Mouse (Mus musculus) ES-E14 (cell line): ENCODE results near the gene Slc25a41. TPM values are rescaled to one million over a fixed set of nuclear protein-coding genes. Genes with fewer than 3 reads are reported as not detected.

Source experiments
- DNase-seq: peaks from one replicate; pipeline ENCODE4 v3.0.0-alpha.2; 2013; ENCODE audit warnings: low read depth, low spot score
- H3K27ac ChIP-seq: 2 replicates; pipeline ENCODE4 v1.5.1; 2012; ENCODE audit warnings: low read depth, mild to moderate bottlenecking, low read length, moderate library complexity, mixed read lengths; ENCODE audit not compliant: poor library complexity, insufficient read depth, severe bottlenecking
- H3K36me3 ChIP-seq: 2 replicates; pipeline ENCODE4 v1.6.1; 2012; ENCODE audit warnings: mild to moderate bottlenecking, low read length, moderate library complexity, mixed read lengths; ENCODE audit not compliant: control insufficient read depth, poor library complexity, insufficient read depth, severe bottlenecking
- H3K4me1 ChIP-seq, 2 experiments: fragments of 150-350 bp in 1 of 2; sonication (generic) in 1 of 2; 2 replicates each; pipeline ENCODE4 v1.6.1; 2012; ENCODE audit warnings: low read length in 2 of 2, mild to moderate bottlenecking in 1 of 2, mixed read lengths in 1 of 2; ENCODE audit not compliant: control insufficient read depth in 2 of 2, insufficient read depth in 2 of 2, poor library complexity in 1 of 2
- H3K4me3 ChIP-seq, 2 experiments: fragments of 150-350 bp in 1 of 2; sonication (generic) in 1 of 2; 2 replicates each; pipeline ENCODE4 v1.5.1; 2012; ENCODE audit warnings: low read length in 2 of 2, low read depth in 1 of 2, mild to moderate bottlenecking in 1 of 2, mixed read lengths in 1 of 2; ENCODE audit not compliant: insufficient read depth in 1 of 2, poor library complexity in 1 of 2, severe bottlenecking in 1 of 2
- H3K9ac ChIP-seq: 2 replicates; pipeline ENCODE4 v1.6.1; 2012; ENCODE audit warnings: low read depth, mild to moderate bottlenecking, low read length, mixed read lengths; ENCODE audit not compliant: poor library complexity, insufficient read depth, severe bottlenecking
- H3K9me3 ChIP-seq: fragments of 150-350 bp; sonication (generic); 2 replicates; pipeline ENCODE4 v1.6.1; 2012; ENCODE audit warnings: low read depth, mild to moderate bottlenecking, low read length; ENCODE audit not compliant: control insufficient read depth, insufficient read depth
- CHD2 ChIP-seq: IDR thresholded peaks from 2 replicates; pipeline ENCODE4 v1.6.1; 2014; ENCODE audit warnings: mild to moderate bottlenecking, low read depth, low read length, inconsistent platforms
- HCFC1 ChIP-seq: IDR thresholded peaks from 2 replicates; pipeline ENCODE4 v1.6.1; 2012; ENCODE audit warnings: low read length, inconsistent platforms, borderline replicate concordance; ENCODE audit not compliant: insufficient read depth
- MAFK ChIP-seq: IDR thresholded peaks from 2 replicates; pipeline ENCODE4 v1.6.1; 2014; ENCODE audit warnings: mild to moderate bottlenecking, low read depth, low read length, inconsistent platforms; ENCODE audit not compliant: insufficient read depth
- ZC3H11A ChIP-seq: IDR thresholded peaks from 2 replicates; pipeline ENCODE4 v1.6.1; 2012; ENCODE audit warnings: low read depth, mild to moderate bottlenecking, inconsistent platforms, low read length, borderline replicate concordance
- ZNF384 ChIP-seq: IDR thresholded peaks from 2 replicates; pipeline ENCODE4 v1.6.1; 2012; ENCODE audit warnings: low read depth, low read length, inconsistent platforms
- in situ Hi-C, 2 experiments: fragments of 600-800 bp; cut with MboI; formaldehyde crosslinking; loops; one replicate each; pipeline ENCODE4 v1.15.1; 2025; ENCODE audit warnings: low sequenced_read_pairs in 2 of 2, inconsistent platforms in 1 of 2; ENCODE audit not compliant: unreplicated experiment in 2 of 2
- total RNA-seq: library from RNA; depleted of rRNA; stranded (reverse); fragments of 300-350 nt; gene quantifications from 2 replicates; pipeline ENCODE4 v1.2.3, GENCODE M21; 2012

The Slc25a41 gene
- total RNA-seq, 1 experiment: 0.40 TPM

DNA sequence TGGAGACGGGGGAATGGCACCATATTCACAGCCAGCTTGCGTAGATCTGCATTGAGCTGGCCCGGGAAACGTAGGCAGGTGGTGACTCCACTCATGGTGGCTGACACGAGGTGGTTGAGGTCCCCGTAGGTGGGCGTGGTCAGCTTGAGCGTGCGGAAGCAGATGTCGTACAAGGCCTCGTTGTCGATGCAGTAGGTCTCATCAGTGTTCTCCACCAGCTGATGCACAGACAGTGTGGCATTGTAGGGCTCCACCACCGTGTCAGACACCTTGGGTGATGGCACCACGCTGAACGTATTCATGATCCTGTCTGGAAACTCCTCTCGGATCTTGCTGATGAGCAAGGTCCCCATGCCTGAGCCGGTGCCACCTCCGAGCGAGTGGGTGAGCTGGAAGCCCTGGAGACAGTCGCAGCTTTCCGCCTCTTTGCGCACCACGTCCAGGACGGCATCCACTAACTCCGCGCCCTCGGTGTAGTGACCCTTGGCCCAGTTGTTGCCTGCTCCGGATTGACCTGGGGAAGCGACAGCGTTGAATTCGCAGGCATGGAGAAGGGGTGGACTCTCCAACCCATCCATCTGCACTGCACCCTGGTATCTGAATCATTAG lies 39.9 kb upstream of the Slc25a41 start:
- Histone ChIP-seq H3K4me3 (no peak overlapping the region), H3K9me3 (no peaks in the 10 kb centered on the region), H3K27ac (no peak overlapping the region), H3K36me3 (no peaks in the 10 kb centered on the region), H3K4me1 (peaks cover 0 to 6% of the 10 kb centered on the region in 2 experiments; a peak in 2 of 4 replicates), H3K9ac (no peak overlapping the region)
- DNase-seq: no peak
- TF ChIP-seq ZNF384: no peak
- TF ChIP-seq MAFK: no peak
- TF ChIP-seq HCFC1: no peak
- in situ Hi-C loops: no loop called here

DNA sequence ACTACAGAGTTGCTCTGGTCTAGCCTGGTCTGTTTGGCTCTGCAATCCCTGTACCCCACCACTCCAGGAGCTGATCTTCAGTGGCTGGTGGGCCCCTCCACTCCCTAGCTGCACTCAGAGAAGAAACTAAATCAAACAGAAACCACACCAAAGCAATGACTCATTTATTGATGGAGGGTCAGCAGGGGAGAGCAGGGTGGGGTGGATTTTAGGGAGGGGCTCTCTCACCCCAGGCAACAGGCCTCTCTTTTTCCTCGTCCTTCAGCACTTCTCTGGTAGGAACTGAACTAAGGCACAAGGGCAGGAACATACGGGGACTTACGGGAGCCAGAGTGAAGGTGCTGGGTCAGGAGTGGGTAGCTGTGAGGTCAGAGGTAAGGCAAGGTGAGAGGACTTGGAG lies 38.5 kb upstream of the Slc25a41 start:
- H3K4me1 ChIP-seq: peaks cover 0 to 6% of the 10 kb centered on the region in 2 experiments; a peak in 2 of 4 replicates
- H3K4me3 ChIP-seq: no peak overlapping the region
- H3K9ac ChIP-seq: no peak overlapping the region
- TF ChIP-seq ZC3H11A (no peak), HCFC1 (no peak), CHD2 (no peak), ZNF384 (no peak)
- no peaks in the 10 kb centered on the region for H3K9me3 ChIP-seq
- H3K36me3 ChIP-seq: no peaks in the 10 kb centered on the region
- in situ Hi-C loops: no loop called here
- DNase-seq: no peak
- no peak overlapping the region for H3K27ac ChIP-seq

DNA sequence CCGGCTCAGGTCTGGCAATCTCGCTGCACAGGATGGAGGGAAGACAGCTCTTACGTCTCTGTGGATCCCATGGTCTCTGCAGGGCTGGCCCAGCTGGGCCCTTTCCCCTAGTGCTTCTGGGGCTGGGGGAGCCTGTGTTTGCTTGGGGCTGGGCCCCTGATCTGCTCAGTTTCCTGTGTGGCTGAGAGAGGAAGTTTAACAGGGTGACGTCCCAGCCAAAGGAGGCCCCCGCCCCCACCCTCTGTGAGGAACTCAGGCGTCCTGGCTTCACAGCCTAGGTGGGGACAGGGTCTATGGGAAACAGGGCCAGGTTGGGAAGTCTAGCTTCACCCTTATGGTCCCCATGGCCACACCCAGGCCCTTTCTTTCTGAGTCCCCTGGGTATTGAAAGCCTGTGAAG lies 36.9 kb upstream of the Slc25a41 start, which contains the start of gene Dennd1c:
TSS of gene Dennd1c (minus strand) at position 179 of the 400 bp plus-strand sequence.
- H3K4me1 ChIP-seq: peaks cover 0 to 13% of the 10 kb centered on the region in 2 experiments; a peak in 2 of 4 replicates
- TF ChIP-seq ZC3H11A (no peak), CHD2 (no peak), MAFK (no peak), ZNF384 (no peak), HCFC1 (no peak)
- no peak within 1 kb of the TSS for H3K4me3 ChIP-seq
- DNase-seq: no peak
- H3K9me3 ChIP-seq: no peaks in the 10 kb centered on the region
- in situ Hi-C loops: no loop called here
- H3K36me3 ChIP-seq: no peaks in the 10 kb centered on the region
- H3K27ac ChIP-seq: no peak within 1 kb of the TSS
- H3K9ac ChIP-seq: no peak within 1 kb of the TSS

DNA sequence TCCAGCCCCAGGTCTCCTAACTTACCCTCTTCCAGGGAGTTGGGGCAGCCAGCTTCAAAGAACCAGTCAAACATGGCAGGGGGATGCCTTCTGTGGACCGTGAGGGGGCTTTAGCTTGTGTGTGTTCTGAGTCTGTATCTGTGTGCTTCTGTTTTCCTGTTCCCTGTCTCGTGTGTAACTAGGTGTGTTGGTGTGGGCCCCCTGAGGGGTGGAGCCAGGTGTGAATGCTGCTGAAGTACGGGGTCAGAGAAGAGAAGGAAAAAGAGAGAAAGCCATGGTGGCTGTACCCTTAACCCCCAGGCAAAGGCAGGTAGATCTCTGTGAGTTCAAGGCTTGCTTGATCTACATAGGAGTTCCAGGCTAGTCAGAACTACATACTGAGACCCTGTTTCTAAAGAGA lies 35.5 kb upstream of the Slc25a41 start:
- in situ Hi-C loops: no loop called here
- H3K4me3 ChIP-seq: no peak overlapping the region
- no peaks in the 10 kb centered on the region for H3K36me3 ChIP-seq
- H3K9me3 ChIP-seq: no peaks in the 10 kb centered on the region
- no peak for DNase-seq
- no peak overlapping the region for H3K27ac ChIP-seq
- H3K9ac ChIP-seq: no peak overlapping the region
- peaks cover 0 to 14% of the 10 kb centered on the region in 2 experiments; a peak in 2 of 4 replicates for H3K4me1 ChIP-seq
- TF ChIP-seq CHD2 (no peak), MAFK (no peak), HCFC1 (no peak), ZNF384 (no peak), ZC3H11A (no peak)
